Mouse (Mus musculus) ES-E14 (cell line): Measurements from ENCODE around the gene Cntn5. TPM values are rescaled to one million over a fixed set of nuclear protein-coding genes. Genes with fewer than 3 reads are reported as not detected.

Experiments used
- DNase-seq: peaks from one replicate; pipeline ENCODE4 v3.0.0-alpha.2; 2013; ENCODE audit warnings: low read depth, low spot score
- H3K27ac ChIP-seq: 2 replicates; pipeline ENCODE4 v1.5.1; 2012; ENCODE audit warnings: low read depth, mild to moderate bottlenecking, low read length, moderate library complexity, mixed read lengths; ENCODE audit not compliant: poor library complexity, insufficient read depth, severe bottlenecking
- H3K36me3 ChIP-seq: 2 replicates; pipeline ENCODE4 v1.6.1; 2012; ENCODE audit warnings: mild to moderate bottlenecking, low read length, moderate library complexity, mixed read lengths; ENCODE audit not compliant: control insufficient read depth, poor library complexity, insufficient read depth, severe bottlenecking
- H3K4me1 ChIP-seq, 2 experiments: fragments of 150-350 bp in 1 of 2; sonication (generic) in 1 of 2; 2 replicates each; pipeline ENCODE4 v1.6.1; 2012; ENCODE audit warnings: low read length in 2 of 2, mild to moderate bottlenecking in 1 of 2, mixed read lengths in 1 of 2; ENCODE audit not compliant: control insufficient read depth in 2 of 2, insufficient read depth in 2 of 2, poor library complexity in 1 of 2
- H3K4me3 ChIP-seq, 2 experiments: fragments of 150-350 bp in 1 of 2; sonication (generic) in 1 of 2; 2 replicates each; pipeline ENCODE4 v1.5.1; 2012; ENCODE audit warnings: low read length in 2 of 2, low read depth in 1 of 2, mild to moderate bottlenecking in 1 of 2, mixed read lengths in 1 of 2; ENCODE audit not compliant: insufficient read depth in 1 of 2, poor library complexity in 1 of 2, severe bottlenecking in 1 of 2
- H3K9ac ChIP-seq: 2 replicates; pipeline ENCODE4 v1.6.1; 2012; ENCODE audit warnings: low read depth, mild to moderate bottlenecking, low read length, mixed read lengths; ENCODE audit not compliant: poor library complexity, insufficient read depth, severe bottlenecking
- H3K9me3 ChIP-seq: fragments of 150-350 bp; sonication (generic); 2 replicates; pipeline ENCODE4 v1.6.1; 2012; ENCODE audit warnings: low read depth, mild to moderate bottlenecking, low read length; ENCODE audit not compliant: control insufficient read depth, insufficient read depth
- CHD2 ChIP-seq: IDR thresholded peaks from 2 replicates; pipeline ENCODE4 v1.6.1; 2014; ENCODE audit warnings: mild to moderate bottlenecking, low read depth, low read length, inconsistent platforms
- HCFC1 ChIP-seq: IDR thresholded peaks from 2 replicates; pipeline ENCODE4 v1.6.1; 2012; ENCODE audit warnings: low read length, inconsistent platforms, borderline replicate concordance; ENCODE audit not compliant: insufficient read depth
- MAFK ChIP-seq: IDR thresholded peaks from 2 replicates; pipeline ENCODE4 v1.6.1; 2014; ENCODE audit warnings: mild to moderate bottlenecking, low read depth, low read length, inconsistent platforms; ENCODE audit not compliant: insufficient read depth
- ZC3H11A ChIP-seq: IDR thresholded peaks from 2 replicates; pipeline ENCODE4 v1.6.1; 2012; ENCODE audit warnings: low read depth, mild to moderate bottlenecking, inconsistent platforms, low read length, borderline replicate concordance
- ZNF384 ChIP-seq: IDR thresholded peaks from 2 replicates; pipeline ENCODE4 v1.6.1; 2012; ENCODE audit warnings: low read depth, low read length, inconsistent platforms
- in situ Hi-C, 2 experiments: fragments of 600-800 bp; cut with MboI; formaldehyde crosslinking; loops; one replicate each; pipeline ENCODE4 v1.15.1; 2025; ENCODE audit warnings: low sequenced_read_pairs in 2 of 2, inconsistent platforms in 1 of 2; ENCODE audit not compliant: unreplicated experiment in 2 of 2
- total RNA-seq: library from RNA; depleted of rRNA; stranded (reverse); fragments of 300-350 nt; gene quantifications from 2 replicates; pipeline ENCODE4 v1.2.3, GENCODE M21; 2012

Cntn5 gene
- total RNA-seq, 1 experiment = not detected

GRCm38 (mm10) chr9:10650632-10651031 is 253.9 kb downstream of the Cntn5 start:
- no peak for DNase-seq
- no peaks in the 10 kb centered on the region for H3K36me3 ChIP-seq
- no peak overlapping the region for H3K27ac ChIP-seq
- H3K4me3 ChIP-seq = no peak overlapping the region
- no peaks in the 10 kb centered on the region for H3K4me1 ChIP-seq
- no peak overlapping the region for H3K9ac ChIP-seq
- TF ChIP-seq CHD2 (no peak), HCFC1 (no peak), MAFK (no peak), ZC3H11A (no peak), ZNF384 (no peak)
- no peaks in the 10 kb centered on the region for H3K9me3 ChIP-seq
- in situ Hi-C loops = no loop called here

DNA sequence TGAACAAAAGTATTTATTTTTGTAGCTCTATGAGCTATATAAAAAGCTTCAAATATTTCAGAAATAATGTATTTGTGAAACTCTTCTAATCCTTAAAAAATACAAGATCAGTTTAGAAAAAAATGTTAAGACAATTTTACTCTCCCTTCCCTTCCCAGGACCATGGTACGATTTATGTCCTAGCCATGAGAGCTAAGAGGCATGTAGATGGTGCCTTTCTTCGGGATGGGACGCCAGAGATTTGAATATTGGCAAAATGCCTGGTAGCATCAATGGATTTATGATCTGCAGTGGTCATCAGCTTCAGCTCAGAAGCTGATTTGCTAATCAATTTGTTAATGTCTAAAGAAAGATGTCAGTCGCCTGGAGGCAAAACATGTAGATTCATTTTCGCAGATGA is 258.6 kb downstream of the Cntn5 start:
- no peak for DNase-seq
- Histone ChIP-seq H3K9ac (no peak overlapping the region), H3K27ac (no peak overlapping the region), H3K4me1 (no peaks in the 10 kb centered on the region), H3K36me3 (no peaks in the 10 kb centered on the region), H3K9me3 (no peaks in the 10 kb centered on the region), H3K4me3 (no peak overlapping the region)
- TF ChIP-seq MAFK = no peak
- TF ChIP-seq ZNF384 = no peak
- TF ChIP-seq HCFC1 = no peak
- no peak for TF ChIP-seq ZC3H11A
- no peak for TF ChIP-seq CHD2
- in situ Hi-C loops = no loop called here

- in situ Hi-C loops = no loop called here
- no peaks in the 10 kb centered on the region for H3K9me3 ChIP-seq
- DNase-seq = no peak
- no peaks in the 10 kb centered on the region for H3K36me3 ChIP-seq
- H3K4me1 ChIP-seq = no peaks in the 10 kb centered on the region
- H3K4me3 ChIP-seq = no peak overlapping the region
- no peak overlapping the region for H3K9ac ChIP-seq
- no peak overlapping the region for H3K27ac ChIP-seq
- TF ChIP-seq CHD2 (no peak), ZNF384 (no peak), ZC3H11A (no peak), MAFK (no peak), HCFC1 (no peak)
These were observed 259.3 kb downstream of the Cntn5 start for GRCm38 (mm10) chr9:10645045-10645830.

DNA sequence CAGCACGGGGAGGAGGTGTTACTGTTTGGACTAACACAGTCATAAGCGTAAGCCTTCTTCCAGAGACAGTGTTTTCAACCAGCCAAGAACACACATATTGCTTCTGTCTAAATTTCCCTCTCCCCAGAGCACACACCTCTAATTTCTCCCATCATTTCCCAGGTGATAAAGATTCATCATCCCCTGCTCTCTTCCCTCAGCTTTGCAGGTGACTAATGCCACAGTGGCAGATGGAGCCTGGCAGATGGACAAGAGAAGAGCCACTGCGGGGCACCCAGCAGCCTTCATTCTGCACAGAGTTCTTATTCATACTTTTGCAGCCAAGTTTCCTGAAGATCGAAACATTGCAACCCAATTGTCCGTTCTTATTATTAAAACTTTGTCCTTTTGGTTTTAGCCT is 286.5 kb downstream of the Cntn5 start:
- in situ Hi-C loops = no loop called here

More for the DNA sequence above, 286.5 kb downstream of the Cntn5 start:
- Histone ChIP-seq H3K27ac (no peak overlapping the region), H3K4me3 (no peak overlapping the region), H3K36me3 (no peaks in the 10 kb centered on the region), H3K9ac (no peak overlapping the region), H3K9me3 (no peaks in the 10 kb centered on the region), H3K4me1 (no peaks in the 10 kb centered on the region)
- no peak for DNase-seq
- TF ChIP-seq HCFC1 (no peak), ZNF384 (no peak), ZC3H11A (no peak), MAFK (no peak), CHD2 (no peak)
